Mouse (Mus musculus): Measurements from ENCODE around the gene Sim2. TPM values are rescaled to one million over a fixed set of nuclear protein-coding genes. Genes with fewer than 3 reads are reported as not detected.

Sim2 gene
- polyA plus RNA-seq, 1 experiment from 2014 or later, result not detected

GRCm38 (mm10) chr16:94043797-94044196 is 40.9 kb upstream of the Sim2 start:
- Histone ChIP-seq H3K4me2 (replicated peaks; ENCODE audit: low read depth) (no peak overlapping the region), H3K27me3 (replicated peaks; ENCODE audit: control insufficient read depth, insufficient read depth, low read length) (no peaks in the 10 kb centered on the region), H3K27ac (ENCODE audit: low read depth, low read length) (no peak overlapping the region), H3K4me1 (replicated peaks; ENCODE audit: control insufficient read depth, insufficient read depth, low read length) (no peaks in the 10 kb centered on the region), H3K9ac (ENCODE audit: low read depth, low read length) (no peak overlapping the region), H3K4me3 (ENCODE audit: low read depth, low read length) (no peak overlapping the region), H3K36me3 (ENCODE audit: control insufficient read depth, insufficient read depth) (no peaks in the 10 kb centered on the region), H3K9me3 (ENCODE audit: control insufficient read depth) (no peaks in the 10 kb centered on the region)
- ATAC-seq, result no peak
- TF ChIP-seq CTCF (IDR thresholded peaks at IDR 0.05; ENCODE audit: low read depth), result no peak
- 47% methylated on average over 1 of the region's 1 CpGs for WGBS

- no peak overlapping the region for H3K9ac ChIP-seq (ENCODE audit: low read depth, low read length)
- WGBS, result 47% methylated on average over 7 of the region's 7 CpGs
- H3K4me3 ChIP-seq (ENCODE audit: low read depth, low read length), result no peak overlapping the region
- H3K4me2 ChIP-seq (replicated peaks; ENCODE audit: low read depth), result no peak overlapping the region
- no peak for ATAC-seq
- H3K36me3 ChIP-seq (ENCODE audit: control insufficient read depth, insufficient read depth), result no peaks in the 10 kb centered on the region
- no peaks in the 10 kb centered on the region for H3K4me1 ChIP-seq (replicated peaks; ENCODE audit: control insufficient read depth, insufficient read depth, low read length)
- peak; percentile 31 for TF ChIP-seq CTCF (IDR thresholded peaks at IDR 0.05; ENCODE audit: low read depth)
- H3K27me3 ChIP-seq (replicated peaks; ENCODE audit: control insufficient read depth, insufficient read depth, low read length), result no peaks in the 10 kb centered on the region
- no peak overlapping the region for H3K27ac ChIP-seq (ENCODE audit: low read depth, low read length)
- H3K9me3 ChIP-seq (ENCODE audit: control insufficient read depth), result no peaks in the 10 kb centered on the region
Measured at GRCm38 (mm10) chr16:94044996-94045395, 39.7 kb upstream of the Sim2 start.

- WGBS, result 91% methylated on average over 3 of the region's 3 CpGs
- TF ChIP-seq CTCF (IDR thresholded peaks at IDR 0.05; ENCODE audit: low read depth), result no peak
- H3K27ac ChIP-seq (ENCODE audit: low read depth, low read length), result no peak overlapping the region
- no peaks in the 10 kb centered on the region for H3K36me3 ChIP-seq (ENCODE audit: control insufficient read depth, insufficient read depth)
- H3K9me3 ChIP-seq (ENCODE audit: control insufficient read depth), result no peaks in the 10 kb centered on the region
- H3K27me3 ChIP-seq (replicated peaks; ENCODE audit: control insufficient read depth, insufficient read depth, low read length), result no peaks in the 10 kb centered on the region
- no peak overlapping the region for H3K4me2 ChIP-seq (replicated peaks; ENCODE audit: low read depth)
- no peak for ATAC-seq
- no peak overlapping the region for H3K4me3 ChIP-seq (ENCODE audit: low read depth, low read length)
- no peaks in the 10 kb centered on the region for H3K4me1 ChIP-seq (replicated peaks; ENCODE audit: control insufficient read depth, insufficient read depth, low read length)
- H3K9ac ChIP-seq (ENCODE audit: low read depth, low read length), result no peak overlapping the region
Measured at GRCm38 (mm10) chr16:94050368-94050767, 34.4 kb upstream of the Sim2 start.

GRCm38 (mm10) chr16:94055176-94055575 is 29.6 kb upstream of the Sim2 start:
- ATAC-seq, result no peak
- no peak for TF ChIP-seq CTCF (IDR thresholded peaks at IDR 0.05; ENCODE audit: low read depth)
- Histone ChIP-seq H3K4me3 (ENCODE audit: low read depth, low read length) (no peak overlapping the region), H3K9me3 (ENCODE audit: control insufficient read depth) (no peaks in the 10 kb centered on the region), H3K4me1 (replicated peaks; ENCODE audit: control insufficient read depth, insufficient read depth, low read length) (no peaks in the 10 kb centered on the region), H3K4me2 (replicated peaks; ENCODE audit: low read depth) (no peak overlapping the region), H3K27ac (ENCODE audit: low read depth, low read length) (no peak overlapping the region), H3K27me3 (replicated peaks; ENCODE audit: control insufficient read depth, insufficient read depth, low read length) (no peaks in the 10 kb centered on the region), H3K36me3 (ENCODE audit: control insufficient read depth, insufficient read depth) (no peaks in the 10 kb centered on the region), H3K9ac (ENCODE audit: low read depth, low read length) (no peak overlapping the region)
- 81% methylated on average over 12 of the region's 12 CpGs for WGBS

- no peak for TF ChIP-seq CTCF (IDR thresholded peaks at IDR 0.05; ENCODE audit: low read depth)
- Histone ChIP-seq H3K4me1 (replicated peaks; ENCODE audit: control insufficient read depth, insufficient read depth, low read length) (no peaks in the 10 kb centered on the region), H3K36me3 (ENCODE audit: control insufficient read depth, insufficient read depth) (no peaks in the 10 kb centered on the region), H3K9ac (ENCODE audit: low read depth, low read length) (no peak overlapping the region), H3K4me2 (replicated peaks; ENCODE audit: low read depth) (no peak overlapping the region), H3K27me3 (replicated peaks; ENCODE audit: control insufficient read depth, insufficient read depth, low read length) (no peaks in the 10 kb centered on the region), H3K4me3 (ENCODE audit: low read depth, low read length) (no peak overlapping the region), H3K27ac (ENCODE audit: low read depth, low read length) (no peak overlapping the region), H3K9me3 (ENCODE audit: control insufficient read depth) (no peaks in the 10 kb centered on the region)
- no peak for ATAC-seq
- WGBS, result 60% methylated on average over 8 of the region's 8 CpGs
Measured at GRCm38 (mm10) chr16:94055576-94055975, 29.2 kb upstream of the Sim2 start.

GRCm38 (mm10) chr16:94059820-94060219 is 24.9 kb upstream of the Sim2 start:
- no peaks in the 10 kb centered on the region for H3K27me3 ChIP-seq (replicated peaks; ENCODE audit: control insufficient read depth, insufficient read depth, low read length)
- 66% methylated on average over 9 of the region's 9 CpGs for WGBS
- no peaks in the 10 kb centered on the region for H3K4me1 ChIP-seq (replicated peaks; ENCODE audit: control insufficient read depth, insufficient read depth, low read length)
- no peak overlapping the region for H3K27ac ChIP-seq (ENCODE audit: low read depth, low read length)
- no peak for TF ChIP-seq CTCF (IDR thresholded peaks at IDR 0.05; ENCODE audit: low read depth)
- no peak overlapping the region for H3K4me2 ChIP-seq (replicated peaks; ENCODE audit: low read depth)
- H3K36me3 ChIP-seq (ENCODE audit: control insufficient read depth, insufficient read depth), result no peaks in the 10 kb centered on the region
- no peak for ATAC-seq
- no peak overlapping the region for H3K9ac ChIP-seq (ENCODE audit: low read depth, low read length)
- no peaks in the 10 kb centered on the region for H3K9me3 ChIP-seq (ENCODE audit: control insufficient read depth)
- no peak overlapping the region for H3K4me3 ChIP-seq (ENCODE audit: low read depth, low read length)

- TF ChIP-seq CTCF (IDR thresholded peaks at IDR 0.05; ENCODE audit: low read depth), result no peak
- Histone ChIP-seq H3K9me3 (ENCODE audit: control insufficient read depth) (no peaks in the 10 kb centered on the region; the same call in 1 of the 2 replicates), H3K27ac (ENCODE audit: low read depth, low read length) (no peak overlapping the region), H3K9ac (ENCODE audit: low read depth, low read length) (no peak overlapping the region), H3K4me1 (replicated peaks; ENCODE audit: control insufficient read depth, insufficient read depth, low read length) (no peaks in the 10 kb centered on the region), H3K4me3 (ENCODE audit: low read depth, low read length) (no peak overlapping the region), H3K36me3 (ENCODE audit: control insufficient read depth, insufficient read depth) (no peaks in the 10 kb centered on the region), H3K4me2 (replicated peaks; ENCODE audit: low read depth) (no peak overlapping the region), H3K27me3 (replicated peaks; ENCODE audit: control insufficient read depth, insufficient read depth, low read length) (no peaks in the 10 kb centered on the region)
- no peak for ATAC-seq
- 78% methylated on average over 9 of the region's 9 CpGs for WGBS
Measured at GRCm38 (mm10) chr16:94064211-94064610, 20.5 kb upstream of the Sim2 start.
